ENCODE assay signal across 8 mouse cellular contexts in genomic region chr11:98035977-98036377, GRCm38 (mm10). TPM values are rescaled to one million over a fixed set of nuclear protein-coding genes. Genes with fewer than 3 reads are reported as not detected.
DNase-seq lines count a peak whose midpoint lies in the region; ATAC-seq and TF ChIP-seq lines count a peak whose summit lies in the region.

No protein-coding gene starts in this region.

- H3K4me1 ChIP-seq in megakaryocyte, embryonic 14.5 days, result peaks cover 48% of the 10 kb centered on the region
- H3K4me1 ChIP-seq in forebrain, postnatal 0 days (ENCODE audit: insufficient read depth), result peaks cover 11% of the 10 kb centered on the region
- H3K4me1 ChIP-seq in intestine, postnatal 0 days (replicated peaks; ENCODE audit: control insufficient read depth, insufficient read depth, low read length), result no peaks in the 10 kb centered on the region
- H3K4me1 ChIP-seq in midbrain, embryonic 11.5 days (ENCODE audit: control insufficient read depth, insufficient read depth, low read length), result peaks cover 12% of the 10 kb centered on the region

- H3K36me3 ChIP-seq in megakaryocyte, embryonic 14.5 days (replicated peaks; ENCODE audit: low read length), result peaks cover 5% of the 10 kb centered on the region
- peaks cover 4% of the 10 kb centered on the region for H3K36me3 ChIP-seq in forebrain, postnatal 0 days (ENCODE audit: insufficient read depth)
- peaks cover 2% of the 10 kb centered on the region for H3K36me3 ChIP-seq in intestine, postnatal 0 days (ENCODE audit: control insufficient read depth, insufficient read depth)
- H3K36me3 ChIP-seq in midbrain, embryonic 11.5 days (ENCODE audit: control insufficient read depth, insufficient read depth, low read length), result no peaks in the 10 kb centered on the region

- 10% methylated on average over 24 of the region's 27 CpGs for WGBS in forebrain, postnatal 0 days
- 1% methylated on average over 27 of the region's 27 CpGs for WGBS in intestine, postnatal 0 days
- WGBS in midbrain, embryonic 11.5 days, result under 1% methylated on average over 21 of the region's 27 CpGs

- H3K9ac ChIP-seq in forebrain, postnatal 0 days, result peak overlapping the region; percentile 49
- no peak overlapping the region for H3K9ac ChIP-seq in intestine, postnatal 0 days (ENCODE audit: low read depth, low read length)
- H3K9ac ChIP-seq in midbrain, embryonic 11.5 days (ENCODE audit: low read length), result peak overlapping the region; percentile 50

- H3K9me3 ChIP-seq in megakaryocyte, embryonic 14.5 days, result no peaks in the 10 kb centered on the region
- no peaks in the 10 kb centered on the region for H3K9me3 ChIP-seq in forebrain, postnatal 0 days (ENCODE audit: low read length)
- H3K9me3 ChIP-seq in intestine, postnatal 0 days (ENCODE audit: control insufficient read depth), result no peaks in the 10 kb centered on the region
- no peaks in the 10 kb centered on the region for H3K9me3 ChIP-seq in midbrain, embryonic 11.5 days (ENCODE audit: control insufficient read depth, low read length)

- peak; percentile 80 for DNase-seq in cerebellum, adult 11-12 months
- DNase-seq in forebrain, postnatal 0 days, result peak; percentile 73
- DNase-seq in midbrain, embryonic 11.5 days (ENCODE audit: low spot score, missing footprints), result peak; percentile 94
- peak; percentile 46 for DNase-seq in testis, postnatal 14 days (ENCODE audit: low spot score)

- no peak overlapping the region for H3K27ac ChIP-seq in forebrain, postnatal 0 days (ENCODE audit: low read depth, low read length)
- H3K27ac ChIP-seq in intestine, postnatal 0 days (ENCODE audit: low read depth, low read length), result no peak overlapping the region
- H3K27ac ChIP-seq in midbrain, embryonic 11.5 days (ENCODE audit: low read depth, low read length), result no peak overlapping the region

- peak overlapping the region; percentile 87 for H3K4me3 ChIP-seq in megakaryocyte, embryonic 14.5 days (replicated peaks)
- H3K4me3 ChIP-seq in forebrain, postnatal 0 days (ENCODE audit: low read depth, low read length), result peak overlapping the region; percentile 34
- peak overlapping the region; percentile 22 for H3K4me3 ChIP-seq in intestine, postnatal 0 days (ENCODE audit: low read depth, low read length)
- peak overlapping the region; percentile 32 for H3K4me3 ChIP-seq in midbrain, embryonic 11.5 days (ENCODE audit: low read depth, low read length)

- peaks cover 58% of the 10 kb centered on the region for H3K27me3 ChIP-seq in megakaryocyte, embryonic 14.5 days (replicated peaks)
- H3K27me3 ChIP-seq in forebrain, postnatal 0 days (ENCODE audit: insufficient read depth, low read length), result no peaks in the 10 kb centered on the region
- H3K27me3 ChIP-seq in intestine, postnatal 0 days (replicated peaks; ENCODE audit: control insufficient read depth, insufficient read depth, low read length), result peaks cover 24% of the 10 kb centered on the region
- H3K27me3 ChIP-seq in midbrain, embryonic 11.5 days (ENCODE audit: control insufficient read depth, insufficient read depth, low read length), result peaks cover 10% of the 10 kb centered on the region

- ATAC-seq in megakaryocyte, adult 5-6 weeks (ENCODE audit: poor library complexity, severe bottlenecking), result no peak
- ATAC-seq in forebrain, postnatal 0 days, result peak; percentile 45
- 0 out of 2 replicates have a peak, but pooled peaks have one; percentile 19 for ATAC-seq in intestine, postnatal 0 days
- ATAC-seq in midbrain, embryonic 11.5 days (ENCODE audit: low FRiP score), result peak; percentile 79
- ATAC-seq in erythroid progenitor cell, adult 5-6 weeks (replicated peaks; ENCODE audit: low FRiP score, poor library complexity, severe bottlenecking), result no peak

- TF ChIP-seq CTCF in forebrain, postnatal 0 days (IDR thresholded peaks at IDR 0.05; ENCODE audit: low read depth), result peak; percentile 38
- TF ChIP-seq CTCF in intestine, postnatal 0 days (IDR thresholded peaks at IDR 0.05; ENCODE audit: low read depth), result peak; percentile 29; the same call in 1 of the 2 replicates

- H3K4me2 ChIP-seq in forebrain, postnatal 0 days (ENCODE audit: low read depth), result peak overlapping the region; percentile 76
- H3K4me2 ChIP-seq in intestine, postnatal 0 days (replicated peaks; ENCODE audit: low read depth), result peak overlapping the region; percentile 63
- H3K4me2 ChIP-seq in midbrain, embryonic 11.5 days, result peak overlapping the region; percentile 70

RNA-seq across cellular contexts. Expression of gene Rpl19, which starts 9.5 kb away (rescaled TPM):
- polyA plus RNA-seq in megakaryocyte, embryonic 14.5 days (2012; ENCODE audit: insufficient read depth, low replicate concordance), result 275 and 2,598 TPM in 2 replicates
- total RNA-seq in megakaryocyte, adult 5-6 weeks (2015), result 2,687 and 2,729 TPM in 2 replicates
- 1,233 and 1,246 TPM in 2 replicates for total RNA-seq in megakaryocyte, adult 5-6 weeks (2017)
- total RNA-seq in forebrain, postnatal 0 days (2014; rRNA removed), result 793 and 1,371 TPM in 2 replicates
- polyA plus RNA-seq in forebrain, postnatal 0 days (2015; fragmentation: Nextera tagmentation; extraction: Ambion mirVana), result 687 and 897 TPM in 2 replicates
- 668 and 699 TPM in 2 replicates for polyA plus RNA-seq in intestine, postnatal 0 days (2015; fragmentation: Nextera tagmentation; extraction: Ambion mirVana)
- 945 and 991 TPM in 2 replicates for polyA plus RNA-seq in midbrain, embryonic 11.5 days (2014; fragmentation: Nextera tagmentation; extraction: Ambion mirVana)
- 931 and 1,058 TPM in 2 replicates for total RNA-seq in erythroid progenitor cell, adult 5-6 weeks (2015; ENCODE audit: low replicate concordance)
- total RNA-seq in erythroid progenitor cell, adult 5-6 weeks (2017; ENCODE audit: low replicate concordance), result 346 and 531 TPM in 2 replicates

RNA-seq across cellular contexts. Expression of gene Cacnb1, which starts 13.1 kb away (rescaled TPM):
- 1.4 and 2.8 TPM in 2 replicates for polyA plus RNA-seq in megakaryocyte, embryonic 14.5 days (2012; ENCODE audit: insufficient read depth, low replicate concordance)
- total RNA-seq in megakaryocyte, adult 5-6 weeks (2015), result 1.2 and 1.4 TPM in 2 replicates
- total RNA-seq in megakaryocyte, adult 5-6 weeks (2017), result 0.62 and 0.65 TPM in 2 replicates
- 64.1 and 76.4 TPM in 2 replicates for total RNA-seq in forebrain, postnatal 0 days (2014; rRNA removed)
- polyA plus RNA-seq in forebrain, postnatal 0 days (2015; fragmentation: Nextera tagmentation; extraction: Ambion mirVana), result 49.4 and 57.2 TPM in 2 replicates
- 2.8 and 3.2 TPM in 2 replicates for polyA plus RNA-seq in intestine, postnatal 0 days (2015; fragmentation: Nextera tagmentation; extraction: Ambion mirVana)
- polyA plus RNA-seq in midbrain, embryonic 11.5 days (2014; fragmentation: Nextera tagmentation; extraction: Ambion mirVana), result 9.7 and 10.3 TPM in 2 replicates
- not detected in 2 replicates for total RNA-seq in erythroid progenitor cell, adult 5-6 weeks (2015; ENCODE audit: low replicate concordance)
- total RNA-seq in erythroid progenitor cell, adult 5-6 weeks (2017; ENCODE audit: low replicate concordance), result 0.13 and 0.68 TPM in 2 replicates

RNA-seq across cellular contexts. Expression of gene Stac2, which starts 17.3 kb away (rescaled TPM):
- 1.5 TPM in 1 of 2 replicates, not detected in the other for polyA plus RNA-seq in megakaryocyte, embryonic 14.5 days (2012; ENCODE audit: insufficient read depth, low replicate concordance)
- total RNA-seq in megakaryocyte, adult 5-6 weeks (2015), result 0.09 TPM in 1 of 2 replicates, not detected in the other
- total RNA-seq in megakaryocyte, adult 5-6 weeks (2017), result 0.04 and 0.08 TPM in 2 replicates
- total RNA-seq in forebrain, postnatal 0 days (2014; rRNA removed), result 2.8 and 3.8 TPM in 2 replicates
- polyA plus RNA-seq in forebrain, postnatal 0 days (2015; fragmentation: Nextera tagmentation; extraction: Ambion mirVana), result 2.0 and 2.1 TPM in 2 replicates
- 0.13 TPM in 1 of 2 replicates, not detected in the other for polyA plus RNA-seq in intestine, postnatal 0 days (2015; fragmentation: Nextera tagmentation; extraction: Ambion mirVana)
- polyA plus RNA-seq in midbrain, embryonic 11.5 days (2014; fragmentation: Nextera tagmentation; extraction: Ambion mirVana), result 0.37 and 0.47 TPM in 2 replicates
- not detected in 2 replicates for total RNA-seq in erythroid progenitor cell, adult 5-6 weeks (2015; ENCODE audit: low replicate concordance)
- not detected in 2 replicates for total RNA-seq in erythroid progenitor cell, adult 5-6 weeks (2017; ENCODE audit: low replicate concordance)

RNA-seq across cellular contexts. Expression of gene Arl5c, which starts 40.0 kb away (rescaled TPM):
- polyA plus RNA-seq in megakaryocyte, embryonic 14.5 days (2012; ENCODE audit: insufficient read depth, low replicate concordance), result 9.1 TPM in 1 of 2 replicates, not detected in the other
- 42.9 and 56.3 TPM in 2 replicates for total RNA-seq in megakaryocyte, adult 5-6 weeks (2015)
- 51.2 TPM in 2 replicates for total RNA-seq in megakaryocyte, adult 5-6 weeks (2017)
- total RNA-seq in forebrain, postnatal 0 days (2014; rRNA removed), result 3.7 and 5.2 TPM in 2 replicates
- 3.0 and 4.2 TPM in 2 replicates for polyA plus RNA-seq in forebrain, postnatal 0 days (2015; fragmentation: Nextera tagmentation; extraction: Ambion mirVana)
- polyA plus RNA-seq in intestine, postnatal 0 days (2015; fragmentation: Nextera tagmentation; extraction: Ambion mirVana), result 4.2 and 4.4 TPM in 2 replicates
- polyA plus RNA-seq in midbrain, embryonic 11.5 days (2014; fragmentation: Nextera tagmentation; extraction: Ambion mirVana), result 6.7 and 8.9 TPM in 2 replicates
- total RNA-seq in erythroid progenitor cell, adult 5-6 weeks (2015; ENCODE audit: low replicate concordance), result 8.8 and 24.5 TPM in 2 replicates
- total RNA-seq in erythroid progenitor cell, adult 5-6 weeks (2017; ENCODE audit: low replicate concordance), result 9.6 and 17.5 TPM in 2 replicates

RNA-seq across cellular contexts. Expression of gene Plxdc1, which starts 49.7 kb away (rescaled TPM):
- polyA plus RNA-seq in megakaryocyte, embryonic 14.5 days (2012; ENCODE audit: insufficient read depth, low replicate concordance), result 1.6 TPM in 1 of 2 replicates, not detected in the other
- total RNA-seq in megakaryocyte, adult 5-6 weeks (2015), result 13.7 and 15.9 TPM in 2 replicates
- total RNA-seq in megakaryocyte, adult 5-6 weeks (2017), result 6.3 and 6.7 TPM in 2 replicates
- total RNA-seq in forebrain, postnatal 0 days (2014; rRNA removed), result 0.54 and 1.5 TPM in 2 replicates
- 1.6 and 3.5 TPM in 2 replicates for polyA plus RNA-seq in forebrain, postnatal 0 days (2015; fragmentation: Nextera tagmentation; extraction: Ambion mirVana)
- polyA plus RNA-seq in intestine, postnatal 0 days (2015; fragmentation: Nextera tagmentation; extraction: Ambion mirVana), result 0.30 and 0.31 TPM in 2 replicates
- polyA plus RNA-seq in midbrain, embryonic 11.5 days (2014; fragmentation: Nextera tagmentation; extraction: Ambion mirVana), result 0.14 TPM in 1 of 2 replicates, not detected in the other
- 1.3 TPM in 1 of 2 replicates, not detected in the other for total RNA-seq in erythroid progenitor cell, adult 5-6 weeks (2015; ENCODE audit: low replicate concordance)
- 2.3 and 2.4 TPM in 2 replicates for total RNA-seq in erythroid progenitor cell, adult 5-6 weeks (2017; ENCODE audit: low replicate concordance)

Comparison
In these comparisons a context has a peak if more than half of its experiments do, and no peak if none do; other contexts are left out.
1. H3K4me3 ChIP-seq: peak in every context shown above with its lines; median percentile 87 in megakaryocyte, embryonic 14.5 days; 34 in forebrain, postnatal 0 days; 32 in midbrain, embryonic 11.5 days; 22 in intestine, postnatal 0 days.
2. ATAC-seq: peak in forebrain, postnatal 0 days (single experiment), intestine, postnatal 0 days (single experiment) and midbrain, embryonic 11.5 days (single experiment); none in megakaryocyte, adult 5-6 weeks (single experiment) and erythroid progenitor cell, adult 5-6 weeks (single experiment).
3. Peak in every context shown above with its lines, with median percentiles within 50 percentile points of each other: DNase-seq and H3K4me2 ChIP-seq.